Mouse (Mus musculus): ENCODE data around the gene LTO1. TPM values are rescaled to one million over a fixed set of nuclear protein-coding genes. Genes with fewer than 3 reads are reported as not detected.

The LTO1 gene
- polyA plus RNA-seq, 1 experiment from 2014 or later = 29.2 TPM

DNA sequence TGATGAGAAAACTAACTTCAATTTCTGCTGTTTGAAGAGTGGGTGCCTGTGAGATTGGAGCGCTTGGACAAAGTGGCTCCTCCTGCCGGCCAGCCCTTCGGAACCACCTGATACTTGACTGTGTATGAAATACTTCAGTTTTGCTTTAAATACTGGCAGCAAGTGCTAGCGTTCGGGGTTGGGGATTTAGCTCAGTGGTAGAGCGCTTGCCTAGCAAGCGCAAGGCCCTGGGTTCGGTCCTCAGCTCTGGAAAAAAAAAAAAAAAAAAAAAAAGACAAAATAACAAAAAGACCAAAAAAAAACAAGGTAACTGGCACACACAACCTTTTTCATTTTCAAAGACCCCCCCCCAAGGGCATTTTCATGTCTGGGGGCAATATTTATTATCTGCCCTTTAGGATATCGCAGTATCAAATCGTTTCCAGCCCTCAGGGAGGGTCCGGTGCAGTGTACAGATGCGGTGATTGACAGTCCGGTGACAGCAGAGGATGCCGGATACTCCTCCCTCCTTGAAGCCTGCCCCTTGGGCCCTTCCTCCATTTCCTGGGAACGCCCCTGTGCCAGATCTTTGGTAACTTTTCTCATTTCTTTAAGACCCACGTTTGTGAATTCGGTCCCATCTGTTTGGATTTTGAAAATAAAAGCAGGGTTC lies 478 bp upstream of the LTO1 start:
- ATAC-seq (replicated peaks; ENCODE audit: low FRiP score) = peak; percentile 93
- Histone ChIP-seq H3K4me2 (ENCODE audit: low read depth, low read length, severe bottlenecking) (peak overlapping the region; percentile 48), H3K4me3 (ENCODE audit: low read depth, low read length) (peak overlapping the region; percentile 76), H3K4me1 (replicated peaks; ENCODE audit: control insufficient read depth, insufficient read depth, low read length) (peaks cover 6% of the 10 kb centered on the region; the same call in 1 of the 2 replicates), H3K36me3 (ENCODE audit: control insufficient read depth, insufficient read depth, low read length) (no peaks in the 10 kb centered on the region; the same call in 1 of the 2 replicates), H3K9ac (ENCODE audit: low read length) (peak overlapping the region; percentile 74; the same call in 1 of the 2 replicates), H3K9me3 (ENCODE audit: control insufficient read depth, low read length) (no peaks in the 10 kb centered on the region), H3K27ac (ENCODE audit: low read depth, low read length) (no peak overlapping the region; the same call in 1 of the 2 replicates), H3K27me3 (ENCODE audit: control insufficient read depth, insufficient read depth, low read length) (no peaks in the 10 kb centered on the region)
- no peak for DNase-seq (ENCODE audit: low spot score)
- 7% methylated on average over 17 of the region's 17 CpGs for WGBS

DNA sequence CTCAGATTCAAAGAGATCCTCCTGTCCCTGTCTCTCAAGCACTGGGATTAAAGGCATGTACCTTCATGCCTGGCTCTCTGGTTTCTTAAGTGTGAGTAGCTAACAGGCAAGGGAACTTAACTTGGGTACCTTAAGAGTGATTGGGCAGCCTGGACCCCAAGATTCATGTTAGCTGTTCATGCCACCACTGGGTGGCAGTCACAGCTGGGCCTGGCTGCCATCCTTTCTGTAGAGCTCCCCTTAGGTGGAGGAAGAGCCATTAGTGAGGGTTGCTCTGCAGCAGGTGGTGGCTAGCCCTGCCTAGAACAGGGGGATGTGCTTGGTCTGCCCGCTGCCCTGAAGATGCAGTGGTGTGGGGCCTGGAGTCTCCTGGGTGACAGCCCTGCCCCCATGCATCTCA lies 3.9 kb downstream of the LTO1 start:
- Histone ChIP-seq H3K4me2 (ENCODE audit: low read depth, low read length, severe bottlenecking) (no peak overlapping the region), H3K36me3 (ENCODE audit: control insufficient read depth, insufficient read depth, low read length) (no peaks in the 10 kb centered on the region; the same call in 1 of the 2 replicates), H3K9ac (ENCODE audit: low read length) (no peak overlapping the region), H3K9me3 (ENCODE audit: control insufficient read depth, low read length) (no peaks in the 10 kb centered on the region), H3K27ac (ENCODE audit: low read depth, low read length) (no peak overlapping the region), H3K27me3 (ENCODE audit: control insufficient read depth, insufficient read depth, low read length) (no peaks in the 10 kb centered on the region), H3K4me1 (replicated peaks; ENCODE audit: control insufficient read depth, insufficient read depth, low read length) (peaks cover 6% of the 10 kb centered on the region; the same call in 1 of the 2 replicates), H3K4me3 (ENCODE audit: low read depth, low read length) (no peak overlapping the region)
- WGBS = 88% methylated on average over 1 of the region's 1 CpGs
- no peak for DNase-seq (ENCODE audit: low spot score)
- ATAC-seq (replicated peaks; ENCODE audit: low FRiP score) = no peak

DNA sequence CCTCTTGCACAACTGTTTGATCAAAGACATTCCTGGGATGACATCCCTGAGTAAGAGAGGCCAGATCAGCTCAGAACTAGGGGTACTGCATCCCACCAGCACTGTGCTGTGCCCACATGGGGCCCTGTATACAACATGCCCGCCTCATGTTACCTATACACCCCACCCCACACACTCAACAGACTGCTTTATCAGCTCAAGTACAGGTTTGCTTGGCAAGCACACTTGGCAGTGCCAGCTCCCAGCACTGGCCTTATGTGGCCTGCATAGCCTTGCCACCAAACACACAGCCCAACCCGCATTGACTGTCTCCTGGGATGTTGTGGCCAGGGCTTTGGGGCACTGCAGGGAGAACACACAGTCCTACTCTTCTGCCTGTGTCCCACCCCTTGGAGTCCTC lies 12.7 kb downstream of the LTO1 start:
- Histone ChIP-seq H3K36me3 (ENCODE audit: control insufficient read depth, insufficient read depth, low read length) (peaks cover 7% of the 10 kb centered on the region; the same call in 1 of the 2 replicates), H3K4me1 (replicated peaks; ENCODE audit: control insufficient read depth, insufficient read depth, low read length) (no peaks in the 10 kb centered on the region), H3K9me3 (ENCODE audit: control insufficient read depth, low read length) (no peaks in the 10 kb centered on the region), H3K27ac (ENCODE audit: low read depth, low read length) (no peak overlapping the region), H3K4me3 (ENCODE audit: low read depth, low read length) (no peak overlapping the region), H3K4me2 (ENCODE audit: low read depth, low read length, severe bottlenecking) (no peak overlapping the region), H3K27me3 (ENCODE audit: control insufficient read depth, insufficient read depth, low read length) (no peaks in the 10 kb centered on the region), H3K9ac (ENCODE audit: low read length) (no peak overlapping the region)
- WGBS = 83% methylated on average over 2 of the region's 2 CpGs
- ATAC-seq (replicated peaks; ENCODE audit: low FRiP score) (no peak), DNase-seq (ENCODE audit: low spot score) (peak; percentile 48)

DNA sequence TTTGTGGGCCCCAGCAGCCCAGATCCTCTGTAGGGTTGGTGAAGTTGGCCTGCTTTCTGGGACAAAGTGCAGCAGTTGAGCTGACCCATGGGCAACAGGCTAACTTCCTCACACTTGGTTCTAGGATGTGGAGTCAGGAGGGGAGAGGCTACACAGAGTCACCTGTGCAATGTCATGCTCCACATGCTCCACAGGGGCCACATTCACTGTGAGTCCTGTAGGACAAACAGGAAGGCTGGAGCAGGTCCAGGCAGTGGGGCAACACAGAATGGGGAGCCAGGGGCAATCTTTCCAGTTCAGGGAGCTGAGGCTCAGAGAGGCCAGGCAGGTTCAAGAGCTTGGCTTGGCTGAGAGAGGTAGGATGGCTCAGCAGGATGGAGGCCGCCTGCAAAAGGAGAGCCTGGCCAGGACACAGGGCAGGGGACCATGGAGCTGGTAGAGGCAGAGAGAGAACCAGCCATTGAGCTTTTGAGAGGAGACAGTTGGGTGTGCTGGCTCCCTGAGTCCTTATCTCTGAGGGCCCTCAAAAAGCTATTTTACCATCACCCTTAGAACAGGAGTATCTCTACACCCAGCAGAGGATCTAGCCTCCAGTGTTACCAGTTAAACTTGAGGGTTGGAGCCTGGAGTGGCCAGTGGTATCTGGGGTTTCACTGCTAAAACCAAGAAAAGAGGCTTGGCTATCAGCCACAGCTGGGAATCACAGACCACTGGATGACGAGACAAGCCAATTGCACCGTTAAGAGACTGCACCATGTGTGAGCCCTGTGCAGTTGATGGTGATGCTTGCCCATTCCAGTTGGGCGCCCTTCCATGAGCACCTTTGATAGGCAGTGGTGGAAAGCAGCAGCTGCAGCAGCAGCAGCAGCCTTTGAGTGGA lies 13.3 kb downstream of the LTO1 start:
- H3K36me3 ChIP-seq (ENCODE audit: control insufficient read depth, insufficient read depth, low read length) = peaks cover 12% of the 10 kb centered on the region; the same call in 1 of the 2 replicates
- H3K4me1 ChIP-seq (replicated peaks; ENCODE audit: control insufficient read depth, insufficient read depth, low read length) = no peaks in the 10 kb centered on the region
- ATAC-seq (replicated peaks; ENCODE audit: low FRiP score) (no peak), DNase-seq (ENCODE audit: low spot score) (peak; percentile 51)
- H3K4me2 ChIP-seq (ENCODE audit: low read depth, low read length, severe bottlenecking) = no peak overlapping the region
- H3K9me3 ChIP-seq (ENCODE audit: control insufficient read depth, low read length) = no peaks in the 10 kb centered on the region
- H3K27me3 ChIP-seq (ENCODE audit: control insufficient read depth, insufficient read depth, low read length) = no peaks in the 10 kb centered on the region
- no peak overlapping the region for H3K9ac ChIP-seq (ENCODE audit: low read length)
- H3K4me3 ChIP-seq (ENCODE audit: low read depth, low read length) = no peak overlapping the region
- no peak overlapping the region for H3K27ac ChIP-seq (ENCODE audit: low read depth, low read length)
- 81% methylated on average over 4 of the region's 4 CpGs for WGBS

DNA sequence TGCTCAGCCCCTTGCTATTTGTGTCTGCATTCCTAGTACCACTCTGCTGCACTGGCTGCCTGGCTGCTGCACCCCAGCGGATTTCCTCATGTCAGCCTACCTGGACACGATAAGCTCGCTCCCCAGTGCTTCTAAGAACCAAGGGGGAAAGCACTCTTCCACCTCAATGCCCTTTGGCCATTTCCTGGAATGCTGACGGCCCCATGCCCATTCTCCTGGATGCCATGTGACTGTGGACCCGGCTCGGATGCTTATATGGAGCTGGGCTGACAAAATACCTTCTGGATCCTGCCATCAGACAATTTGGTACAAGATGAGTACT lies 13.9 kb downstream of the LTO1 start:
- no peak overlapping the region for H3K9ac ChIP-seq (ENCODE audit: low read length)
- H3K9me3 ChIP-seq (ENCODE audit: control insufficient read depth, low read length) = no peaks in the 10 kb centered on the region
- no peaks in the 10 kb centered on the region for H3K4me1 ChIP-seq (replicated peaks; ENCODE audit: control insufficient read depth, insufficient read depth, low read length)
- ATAC-seq (replicated peaks; ENCODE audit: low FRiP score) (no peak), DNase-seq (ENCODE audit: low spot score) (no peak)
- H3K36me3 ChIP-seq (ENCODE audit: control insufficient read depth, insufficient read depth, low read length) = peaks cover 18% of the 10 kb centered on the region; the same call in 1 of the 2 replicates
- no peaks in the 10 kb centered on the region for H3K27me3 ChIP-seq (ENCODE audit: control insufficient read depth, insufficient read depth, low read length)
- no peak overlapping the region for H3K4me2 ChIP-seq (ENCODE audit: low read depth, low read length, severe bottlenecking)
- WGBS = 82% methylated on average over 6 of the region's 6 CpGs
- no peak overlapping the region for H3K4me3 ChIP-seq (ENCODE audit: low read depth, low read length)
- 0 out of 2 replicates have a peak overlapping the region, but pooled peaks have one; percentile 12 for H3K27ac ChIP-seq (ENCODE audit: low read depth, low read length)

DNA sequence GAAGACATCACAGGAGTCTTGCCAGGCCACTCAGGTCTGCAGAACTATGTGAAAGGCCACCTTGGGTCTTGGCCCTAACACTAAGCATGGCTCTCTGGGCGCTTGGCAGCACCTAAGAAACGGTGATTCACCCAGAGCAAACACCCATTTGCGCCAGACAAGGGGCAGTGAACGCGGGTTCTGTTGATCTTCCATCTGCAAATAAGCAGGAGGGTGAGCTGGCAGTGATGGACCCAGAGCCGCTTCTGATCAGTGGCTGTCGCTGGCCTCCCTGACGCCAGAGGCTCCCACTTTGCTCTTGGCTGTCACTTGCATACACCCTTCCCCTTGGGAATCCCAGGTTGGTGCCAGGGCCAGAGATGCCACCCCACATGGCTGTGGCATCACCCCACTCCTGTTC lies 14.6 kb downstream of the LTO1 start:
- peaks cover 23% of the 10 kb centered on the region; the same call in 1 of the 2 replicates for H3K36me3 ChIP-seq (ENCODE audit: control insufficient read depth, insufficient read depth, low read length)
- WGBS = 85% methylated on average over 8 of the region's 8 CpGs
- no peak overlapping the region for H3K27ac ChIP-seq (ENCODE audit: low read depth, low read length)
- H3K9ac ChIP-seq (ENCODE audit: low read length) = no peak overlapping the region
- no peak overlapping the region for H3K4me3 ChIP-seq (ENCODE audit: low read depth, low read length)
- ATAC-seq (replicated peaks; ENCODE audit: low FRiP score) (no peak), DNase-seq (ENCODE audit: low spot score) (peak; percentile 54)
- no peaks in the 10 kb centered on the region for H3K27me3 ChIP-seq (ENCODE audit: control insufficient read depth, insufficient read depth, low read length)
- no peaks in the 10 kb centered on the region for H3K9me3 ChIP-seq (ENCODE audit: control insufficient read depth, low read length)
- no peaks in the 10 kb centered on the region for H3K4me1 ChIP-seq (replicated peaks; ENCODE audit: control insufficient read depth, insufficient read depth, low read length)
- H3K4me2 ChIP-seq (ENCODE audit: low read depth, low read length, severe bottlenecking) = no peak overlapping the region

DNA sequence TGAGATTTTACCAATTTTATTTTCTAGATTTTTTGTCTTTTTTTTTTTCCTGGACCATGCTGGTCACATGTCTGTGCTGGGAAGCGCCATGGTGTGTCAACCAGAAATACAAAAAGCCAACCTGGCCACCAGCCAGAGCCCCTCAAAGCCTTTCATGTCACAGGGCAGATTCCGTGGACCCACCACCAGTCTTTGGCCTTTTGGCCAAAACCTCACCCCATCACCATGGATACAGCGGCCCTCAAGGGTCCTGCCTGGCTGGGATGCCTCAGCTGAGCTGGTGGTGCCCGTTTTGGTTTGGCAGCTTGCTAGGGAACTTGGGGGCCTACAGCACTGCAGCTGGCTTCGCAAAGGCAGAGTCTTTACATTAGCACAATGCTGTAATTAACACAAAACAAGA lies 15.0 kb downstream of the LTO1 start:
- Histone ChIP-seq H3K9me3 (ENCODE audit: control insufficient read depth, low read length) (no peaks in the 10 kb centered on the region), H3K27me3 (ENCODE audit: control insufficient read depth, insufficient read depth, low read length) (no peaks in the 10 kb centered on the region), H3K36me3 (ENCODE audit: control insufficient read depth, insufficient read depth, low read length) (peaks cover 27% of the 10 kb centered on the region; the same call in 1 of the 2 replicates), H3K4me2 (ENCODE audit: low read depth, low read length, severe bottlenecking) (no peak overlapping the region), H3K27ac (ENCODE audit: low read depth, low read length) (no peak overlapping the region), H3K4me3 (ENCODE audit: low read depth, low read length) (no peak overlapping the region), H3K9ac (ENCODE audit: low read length) (no peak overlapping the region), H3K4me1 (replicated peaks; ENCODE audit: control insufficient read depth, insufficient read depth, low read length) (no peaks in the 10 kb centered on the region)
- DNase-seq (ENCODE audit: low spot score) = peak; percentile 48
- WGBS = 70% methylated on average over 5 of the region's 5 CpGs
- ATAC-seq (replicated peaks; ENCODE audit: low FRiP score) = no peak

DNA sequence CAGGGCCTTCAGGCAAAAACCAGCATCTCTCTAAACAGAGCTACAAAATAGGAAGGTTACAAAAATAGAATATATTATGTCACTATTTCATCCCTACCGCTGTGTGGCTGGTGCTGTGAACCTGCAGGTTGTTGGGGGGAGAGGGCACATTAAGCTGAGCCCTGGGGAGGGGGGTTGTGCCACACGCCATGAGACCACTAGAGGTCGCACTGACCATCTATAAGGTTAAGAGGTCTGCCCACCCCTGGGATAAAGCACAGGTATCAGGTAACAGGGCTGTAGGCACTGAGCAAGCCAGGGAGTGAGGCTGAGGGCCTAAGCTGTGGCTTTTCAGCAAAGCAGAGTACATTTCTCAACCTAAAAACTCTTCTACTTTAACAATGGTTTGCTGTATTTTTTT lies 16.9 kb downstream of the LTO1 start:
- 0 out of 2 replicates have a peak, but pooled peaks have one; percentile 29 for ATAC-seq (replicated peaks; ENCODE audit: low FRiP score)
- 23% methylated on average over 3 of the region's 3 CpGs for WGBS
- Histone ChIP-seq H3K36me3 (ENCODE audit: control insufficient read depth, insufficient read depth, low read length) (peaks cover 34% of the 10 kb centered on the region; the same call in 1 of the 2 replicates), H3K4me1 (replicated peaks; ENCODE audit: control insufficient read depth, insufficient read depth, low read length) (peaks cover 6% of the 10 kb centered on the region), H3K27me3 (ENCODE audit: control insufficient read depth, insufficient read depth, low read length) (no peaks in the 10 kb centered on the region), H3K4me3 (ENCODE audit: low read depth, low read length) (no peak overlapping the region), H3K27ac (ENCODE audit: low read depth, low read length) (no peak overlapping the region), H3K4me2 (ENCODE audit: low read depth, low read length, severe bottlenecking) (no peak overlapping the region), H3K9me3 (ENCODE audit: control insufficient read depth, low read length) (no peaks in the 10 kb centered on the region), H3K9ac (ENCODE audit: low read length) (no peak overlapping the region)
- peak; percentile 75 for DNase-seq (ENCODE audit: low spot score)

Data from forebrain, embryonic 11.5 days (tissue).